Mouse (Mus musculus) cortical plate, adult 2 months (tissue): Measurements from ENCODE around the gene Tmem91.

Experiments used
- CTCF ChIP-seq: fragments of 200-500 bp; IDR thresholded peaks from 2 replicates; pipeline ENCODE4 v1.5.1; 2011; ENCODE audit warnings: mild to moderate bottlenecking, control low read depth, low read length; ENCODE audit not compliant: insufficient read depth; ENCODE audit errors: extremely low read depth
- POLR2A ChIP-seq: fragments of 200-500 bp; IDR thresholded peaks from 2 replicates; pipeline ENCODE4 v1.6.1; 2011; ENCODE audit warnings: mild to moderate bottlenecking, low read length, control low read depth; ENCODE audit not compliant: insufficient read depth; ENCODE audit errors: extremely low read depth

DNA sequence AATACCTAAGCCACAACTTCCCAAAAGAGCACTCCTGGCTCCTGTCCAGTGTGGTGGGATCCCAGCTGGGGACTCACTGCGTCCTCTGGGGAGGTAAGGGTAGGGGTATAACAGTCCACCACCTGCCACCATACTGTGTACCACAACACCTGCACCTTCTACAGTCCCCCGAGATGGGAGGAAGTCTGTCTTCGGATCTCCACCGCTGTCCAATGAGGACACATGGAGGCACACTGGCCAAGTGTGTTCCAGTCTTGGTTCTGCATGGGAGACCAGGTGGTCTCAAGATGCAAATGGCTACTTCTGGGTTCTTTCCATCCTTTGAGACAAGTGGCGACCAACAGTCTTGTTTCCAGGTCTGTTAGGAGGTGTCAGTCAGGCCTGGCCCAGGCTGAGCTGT is 36.2 kb upstream of the Tmem91 start:
- TF ChIP-seq CTCF (no peak), POLR2A (no peak)
